Mouse (Mus musculus) MN1 (cell line): Measurements from ENCODE around the gene Zdhhc12.
"Not testable (repeated sequence)": the region's sequence is repeated elsewhere in the genome, so short reads cannot be mapped to it uniquely, and the experiment has no call there.

Experiments
- DNase-seq: peaks from one replicate; pipeline ENCODE4 v3.0.0-alpha.2; 2016; ENCODE audit warnings: low spot score

Zdhhc12 gene

GRCm38 (mm10) chr2:30093471-30094207 is at the start of gene Zdhhc12:
TSS of gene Zdhhc12 (minus strand) at chr2:30093648.
- peak; percentile 96 for DNase-seq

- DNase-seq, result not testable (repeated sequence)
Observed at GRCm38 (mm10) chr2:30140021-30140420, 46.6 kb upstream of the Zdhhc12 start.

GRCm38 (mm10) chr2:30136458-30136857 is 43.0 kb upstream of the Zdhhc12 start:
- no peak for DNase-seq

- no peak for DNase-seq
Observed at GRCm38 (mm10) chr2:30134928-30135620, 41.6 kb upstream of the Zdhhc12 start.

DNA sequence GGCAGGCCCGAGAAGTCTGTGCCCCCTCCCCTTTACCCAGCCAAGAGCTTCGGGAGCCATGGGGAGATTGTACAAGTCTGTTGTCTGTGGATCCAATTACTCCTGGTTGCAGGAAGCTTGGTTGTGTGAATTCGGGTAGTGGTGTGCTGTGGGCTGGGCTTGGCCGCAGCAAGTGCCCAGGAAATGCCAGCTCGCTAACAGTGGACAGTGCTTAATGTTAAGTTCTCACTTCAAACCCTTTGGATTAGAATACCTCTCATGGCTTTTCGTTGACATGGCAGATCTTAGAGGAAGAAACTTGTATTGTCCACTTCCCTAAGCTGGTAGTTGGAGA is 40.9 kb upstream of the Zdhhc12 start:
- peak; percentile 22 for DNase-seq

GRCm38 (mm10) chr2:30133613-30134377 is 40.3 kb upstream of the Zdhhc12 start, which contains the start of gene Tbc1d13:
TSS of gene Tbc1d13 (plus strand) at chr2:30133746.
- DNase-seq, result peak; percentile 94

- DNase-seq, result peak; percentile 63
Observed at GRCm38 (mm10) chr2:30132801-30133612, 39.6 kb upstream of the Zdhhc12 start.

GRCm38 (mm10) chr2:30131240-30131639 is 37.8 kb upstream of the Zdhhc12 start:
- not testable (repeated sequence) for DNase-seq

- DNase-seq, result no peak
Observed at GRCm38 (mm10) chr2:30130156-30130555, 36.7 kb upstream of the Zdhhc12 start.

DNA sequence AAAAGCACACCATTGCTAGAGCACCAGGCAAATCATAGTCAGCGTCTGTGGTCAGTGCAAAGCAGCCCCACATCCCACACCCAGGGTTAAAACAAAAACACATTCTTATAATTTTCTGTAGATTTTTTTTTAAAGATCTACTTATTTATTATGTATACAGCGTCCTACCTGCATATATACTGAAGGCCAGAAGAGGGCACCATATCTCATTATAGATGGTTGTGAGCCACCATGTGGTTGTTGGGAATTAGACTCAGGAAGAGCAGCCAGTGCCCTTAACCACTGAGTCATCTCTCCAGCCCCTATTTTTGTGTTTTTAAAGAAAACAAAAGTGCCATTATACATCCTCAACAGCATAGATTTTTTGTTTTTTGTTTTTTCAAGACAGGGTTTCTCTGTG is 35.3 kb upstream of the Zdhhc12 start:
- DNase-seq, result peak; percentile 54

GRCm38 (mm10) chr2:30124472-30125274 is 31.2 kb upstream of the Zdhhc12 start, which contains the start of gene Zer1:
TSS of gene Zer1 (minus strand) at chr2:30124585.
- peak; percentile 91 for DNase-seq

- DNase-seq, result no peak
Observed at GRCm38 (mm10) chr2:30123729-30124471, 30.5 kb upstream of the Zdhhc12 start.

DNA sequence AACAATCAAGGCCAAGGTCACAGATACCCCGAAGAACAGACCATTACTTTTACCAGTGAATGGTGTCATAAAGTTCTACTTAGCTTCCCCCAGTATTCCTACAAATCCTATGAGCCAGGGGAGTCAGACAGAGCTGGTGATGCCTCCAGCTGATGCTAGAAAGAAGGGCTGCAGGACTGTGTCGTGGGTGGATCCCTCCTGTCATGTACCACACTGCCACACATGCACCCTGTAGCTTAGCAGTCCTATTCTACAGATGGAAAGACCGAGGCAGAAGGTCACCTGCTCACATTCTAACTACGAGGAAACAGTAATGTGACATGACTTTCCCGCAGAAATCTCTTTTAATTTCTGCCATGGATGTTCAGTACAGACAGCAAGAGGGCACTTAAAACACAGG is 29.3 kb upstream of the Zdhhc12 start:
- no peak for DNase-seq

DNA sequence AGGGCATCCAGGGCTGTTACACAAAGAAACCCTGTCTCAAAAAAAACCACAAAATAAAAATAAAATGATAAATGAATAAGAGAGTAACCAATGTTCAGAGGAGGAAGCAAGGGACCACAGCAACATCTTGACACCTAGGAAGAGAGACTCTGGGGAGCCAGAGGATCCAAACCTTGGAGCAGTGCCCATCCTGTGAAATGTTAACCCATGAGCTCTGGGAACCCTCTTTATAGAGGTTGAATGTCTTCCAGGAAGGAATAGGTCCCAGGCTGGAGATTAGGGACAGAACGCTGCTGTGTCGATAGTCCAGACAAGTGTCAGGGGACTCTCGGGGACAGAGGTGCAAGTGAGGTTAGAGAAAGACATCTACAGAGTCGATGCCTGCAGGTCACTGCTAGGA is 26.8 kb upstream of the Zdhhc12 start:
- no peak for DNase-seq

DNA sequence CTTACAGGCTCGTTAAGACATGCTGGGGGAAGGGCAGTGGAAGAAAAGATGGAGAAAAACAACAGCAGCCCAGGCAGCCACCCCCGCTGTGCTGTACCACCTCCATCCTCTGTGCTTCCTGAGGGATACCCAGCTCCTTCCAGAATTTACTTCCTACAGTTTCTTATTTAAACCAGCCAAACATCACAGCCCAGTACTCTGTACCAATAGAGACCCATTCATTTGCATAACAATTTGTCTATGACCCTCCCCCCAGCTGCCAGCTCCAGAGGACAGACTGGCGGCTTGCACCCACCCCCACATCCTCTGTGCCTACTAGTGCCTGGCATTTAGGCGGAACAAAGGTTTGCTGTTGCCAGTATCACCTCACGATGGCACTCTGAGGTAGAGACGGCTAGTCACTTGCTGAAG is 26.2 kb upstream of the Zdhhc12 start:
- DNase-seq, result peak; percentile 45

DNA sequence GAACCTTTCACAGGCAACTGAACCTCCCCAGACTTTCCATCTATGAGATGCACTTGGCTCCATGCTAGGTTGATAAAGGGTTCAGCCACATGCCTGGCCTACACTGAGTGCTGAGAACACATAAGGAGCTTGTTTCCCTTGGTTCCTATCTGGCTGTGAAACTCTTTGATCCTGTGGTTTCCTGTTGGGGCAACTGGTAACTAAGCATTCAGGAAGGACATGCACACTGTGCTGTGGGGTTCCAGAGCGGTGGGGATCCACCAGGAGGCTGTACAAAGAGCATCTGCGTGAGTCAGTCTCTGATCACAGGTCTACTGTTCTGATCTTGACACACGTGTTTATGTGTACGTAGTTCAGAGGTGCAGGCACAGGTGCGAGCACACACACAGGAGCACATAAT is 19.1 kb upstream of the Zdhhc12 start:
- no peak for DNase-seq

DNA sequence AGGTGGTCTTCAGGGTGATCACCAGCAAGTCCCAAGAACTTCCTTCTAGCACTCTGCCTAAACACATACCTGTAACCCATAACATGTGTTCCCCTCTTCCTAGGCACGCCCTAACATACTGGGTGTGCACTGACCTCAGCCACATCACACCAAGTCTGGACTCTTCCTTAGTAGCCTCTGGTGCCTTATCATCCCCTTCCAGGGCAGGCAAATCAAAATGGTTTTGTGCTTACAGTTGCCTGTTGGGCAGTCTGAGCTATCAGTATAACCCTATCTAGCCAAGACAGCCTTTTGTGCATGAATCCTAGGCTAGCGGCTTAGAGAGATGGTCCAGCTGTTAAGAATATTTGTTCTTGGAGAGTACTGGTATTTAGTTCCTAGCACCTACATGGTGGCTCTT is 18.1 kb upstream of the Zdhhc12 start:
- no peak for DNase-seq

DNA sequence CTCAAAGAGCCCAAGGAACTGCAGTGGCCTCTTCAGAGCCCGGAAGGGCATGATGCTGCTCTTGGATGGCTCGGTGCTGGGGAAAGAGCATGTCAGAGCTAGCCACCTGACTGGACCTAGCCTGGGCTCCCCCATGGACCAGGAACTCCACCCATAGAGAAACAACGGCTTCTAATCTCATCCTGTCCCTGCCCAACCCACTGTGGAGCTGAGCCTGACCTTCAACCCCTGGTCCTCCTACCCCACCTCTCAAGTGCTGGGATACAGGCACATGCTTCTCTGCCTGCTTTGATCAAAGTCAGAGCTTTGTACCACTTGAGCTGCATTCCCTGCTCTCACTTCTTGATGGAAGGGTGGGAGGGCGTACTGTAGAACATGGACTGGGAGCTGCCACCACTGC is 14.8 kb upstream of the Zdhhc12 start:
- no peak for DNase-seq

DNA sequence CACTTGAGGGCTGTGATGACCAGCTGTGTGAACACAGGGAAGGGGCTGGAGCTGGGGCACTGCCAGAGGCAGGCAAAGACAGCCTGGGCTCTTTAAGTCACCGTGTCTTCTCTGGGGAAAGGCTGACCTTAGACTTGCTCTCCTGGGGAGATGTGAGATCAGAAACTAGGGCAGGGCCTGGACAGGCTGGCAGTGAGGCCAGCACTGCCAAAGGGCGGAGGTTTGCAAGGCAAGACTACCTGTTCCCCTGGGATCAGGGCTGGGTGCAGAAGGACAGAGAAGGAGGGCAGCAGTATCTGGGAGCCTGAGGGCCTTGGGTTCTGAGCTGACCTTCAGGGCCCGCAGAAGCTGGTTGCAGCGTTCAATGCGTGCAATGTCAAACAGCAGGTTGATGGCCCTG is 14.2 kb upstream of the Zdhhc12 start:
- DNase-seq, result no peak

GRCm38 (mm10) chr2:30106364-30106763 is 12.9 kb upstream of the Zdhhc12 start:
- peak; percentile 52 for DNase-seq
